Mouse (Mus musculus) splenic B cell, adult 2 months (primary cell): ENCODE data around the gene Gm49661.

ENCODE experiments used
- DNase-seq: peaks from one replicate; pipeline ENCODE4 v3.0.0-alpha.2; 2011; ENCODE audit warnings: low read depth, low spot score
- H3K27me3 ChIP-seq: 2 replicates; pipeline ENCODE4 v1.6.1; 2012; ENCODE audit warnings: mild to moderate bottlenecking, low read length, moderate library complexity, mixed read lengths; ENCODE audit not compliant: control insufficient read depth, poor library complexity, insufficient read depth, severe bottlenecking
- H3K36me3 ChIP-seq: 2 replicates; pipeline ENCODE4 v1.6.1; 2012; ENCODE audit warnings: mild to moderate bottlenecking, low read length, moderate library complexity, mixed read lengths; ENCODE audit not compliant: control insufficient read depth, poor library complexity, insufficient read depth, severe bottlenecking

Gm49661 gene

DNA sequence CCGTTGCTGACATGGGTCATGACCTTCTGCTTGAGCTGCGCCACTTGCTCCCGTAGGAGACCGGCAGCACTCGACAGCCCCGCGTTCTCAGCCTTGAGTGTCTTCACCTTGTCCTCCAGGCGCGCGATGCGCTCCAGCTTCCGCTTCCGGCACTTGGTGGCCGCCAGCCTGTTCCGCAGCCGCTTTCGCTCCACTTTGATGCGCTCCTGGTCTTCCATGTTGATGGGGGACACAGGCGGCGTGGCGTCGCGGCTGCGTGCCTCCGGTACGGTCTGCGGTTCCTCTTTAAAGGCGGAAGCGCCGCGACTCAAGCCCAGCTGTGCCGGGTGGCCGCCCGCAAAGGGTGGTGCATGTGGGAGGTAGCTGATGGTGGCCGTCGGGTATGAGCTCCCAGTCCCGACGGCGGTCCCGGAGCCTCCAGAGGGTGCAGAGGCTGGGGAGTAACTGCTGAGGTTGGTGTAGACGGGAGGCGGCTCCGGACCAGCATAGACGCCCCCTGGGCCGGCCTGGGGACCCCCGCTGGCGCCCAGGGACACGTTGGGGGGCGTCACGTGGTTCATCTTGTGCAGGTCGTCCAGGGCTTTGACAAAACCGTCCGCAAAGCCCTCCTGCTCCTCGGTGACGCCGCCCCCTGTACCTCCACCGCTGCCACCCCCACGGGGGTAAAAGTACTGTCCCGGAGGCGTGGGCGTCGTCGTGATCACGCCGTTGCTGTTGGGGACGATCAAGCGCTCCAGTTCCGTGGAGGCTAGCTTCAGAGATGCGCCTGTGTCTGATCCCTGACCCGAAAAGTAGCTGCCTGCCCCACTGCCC lies 8.4 kb upstream of the Gm49661 start:
- peak; percentile 87 for DNase-seq
- Histone ChIP-seq H3K36me3 (no peaks in the 10 kb centered on the region), H3K27me3 (no peaks in the 10 kb centered on the region)

DNA sequence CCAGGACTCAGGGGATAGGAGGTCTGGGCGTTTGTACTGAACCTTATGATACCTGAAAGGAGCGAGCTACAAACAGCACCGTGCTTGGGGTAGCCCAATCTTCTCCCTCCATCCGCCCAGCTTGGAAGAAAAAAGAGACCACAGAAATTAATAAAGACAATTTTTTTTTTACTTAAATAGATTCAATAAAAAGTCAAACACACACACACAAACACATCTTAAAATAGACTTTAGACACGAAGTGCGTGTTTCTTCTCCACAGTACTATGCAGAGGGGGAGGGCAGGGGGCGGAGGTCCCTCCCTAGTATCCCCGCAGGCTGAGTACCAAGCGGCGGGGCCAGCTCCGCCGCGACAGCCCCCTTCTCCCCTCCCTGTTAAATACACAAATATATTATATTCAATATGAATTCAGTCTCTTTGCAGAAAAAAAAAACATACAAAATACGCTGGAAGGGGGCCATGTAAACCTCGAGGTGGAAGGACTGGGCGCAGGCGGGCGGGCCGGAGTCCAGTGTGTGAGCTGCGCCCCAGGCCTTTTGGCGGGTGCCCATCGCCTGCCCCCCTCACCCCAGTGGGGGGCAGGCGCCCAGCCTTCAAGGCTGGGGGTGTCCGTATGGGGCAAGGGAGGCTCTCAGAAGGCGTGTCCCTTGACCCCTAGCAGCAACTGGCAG lies 7.7 kb upstream of the Gm49661 start:
- H3K27me3 ChIP-seq, result no peaks in the 10 kb centered on the region
- no peak for DNase-seq
- H3K36me3 ChIP-seq, result no peaks in the 10 kb centered on the region

DNA sequence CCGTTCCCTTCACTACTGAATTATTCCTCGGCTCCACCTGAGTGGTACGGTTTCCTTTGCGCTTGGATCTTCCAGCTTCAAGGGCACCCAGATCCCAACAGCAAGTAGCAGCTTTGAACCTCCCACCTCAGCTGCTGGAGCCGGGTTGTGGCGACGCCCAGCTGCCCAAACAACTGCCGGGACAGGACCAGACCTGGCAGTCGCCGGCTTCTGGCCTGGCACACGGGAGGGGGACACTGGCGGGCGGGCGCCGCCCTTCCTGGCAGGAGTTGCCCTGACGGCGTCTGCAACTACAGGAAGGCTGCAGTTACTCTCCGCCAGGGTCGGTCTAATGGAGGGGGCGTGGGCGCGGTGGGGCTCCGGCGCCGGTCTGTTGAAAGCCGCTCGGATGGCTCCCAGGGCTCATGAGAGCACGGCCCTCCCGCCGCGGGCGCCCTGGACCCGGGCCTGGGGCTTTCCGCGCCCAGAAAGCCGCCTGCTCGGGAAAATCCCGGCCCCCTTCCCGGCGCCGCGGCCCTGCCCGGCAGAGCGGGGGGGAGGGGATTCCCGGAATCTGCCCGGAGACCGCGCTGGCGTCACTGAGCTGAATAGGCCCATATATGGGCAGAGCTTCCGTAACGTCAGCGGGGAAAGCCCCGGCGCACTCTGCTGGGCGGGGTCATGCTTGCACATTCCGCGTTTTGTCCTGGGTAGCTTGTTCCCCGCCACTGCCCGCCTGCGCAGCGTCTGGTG lies 7.0 kb upstream of the Gm49661 start:
- H3K27me3 ChIP-seq, result no peaks in the 10 kb centered on the region
- no peaks in the 10 kb centered on the region for H3K36me3 ChIP-seq
- DNase-seq, result peak; percentile 97

DNA sequence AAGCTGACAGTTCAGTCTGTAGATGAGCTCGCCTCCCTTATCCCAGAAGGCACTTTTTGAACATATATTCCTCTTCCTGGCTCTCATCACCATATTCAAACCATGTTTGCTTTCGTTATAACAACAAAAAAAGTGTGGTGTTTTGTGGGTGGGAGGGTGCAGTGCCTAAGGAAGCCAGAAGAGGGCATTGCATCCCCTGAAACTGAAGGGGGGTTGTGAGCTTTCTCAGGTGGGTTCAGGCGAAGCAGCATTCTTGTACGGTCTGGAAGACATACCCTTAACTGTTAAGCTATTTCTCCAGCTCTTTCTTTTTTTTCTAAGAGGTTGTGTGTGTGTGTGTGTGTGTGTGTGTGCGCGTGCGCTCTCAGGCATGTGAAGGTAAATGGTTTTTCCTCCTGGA lies 6.2 kb upstream of the Gm49661 start:
- Histone ChIP-seq H3K36me3 (no peaks in the 10 kb centered on the region; the same call in 1 of the 2 replicates), H3K27me3 (no peaks in the 10 kb centered on the region)
- DNase-seq, result peak; percentile 92

DNA sequence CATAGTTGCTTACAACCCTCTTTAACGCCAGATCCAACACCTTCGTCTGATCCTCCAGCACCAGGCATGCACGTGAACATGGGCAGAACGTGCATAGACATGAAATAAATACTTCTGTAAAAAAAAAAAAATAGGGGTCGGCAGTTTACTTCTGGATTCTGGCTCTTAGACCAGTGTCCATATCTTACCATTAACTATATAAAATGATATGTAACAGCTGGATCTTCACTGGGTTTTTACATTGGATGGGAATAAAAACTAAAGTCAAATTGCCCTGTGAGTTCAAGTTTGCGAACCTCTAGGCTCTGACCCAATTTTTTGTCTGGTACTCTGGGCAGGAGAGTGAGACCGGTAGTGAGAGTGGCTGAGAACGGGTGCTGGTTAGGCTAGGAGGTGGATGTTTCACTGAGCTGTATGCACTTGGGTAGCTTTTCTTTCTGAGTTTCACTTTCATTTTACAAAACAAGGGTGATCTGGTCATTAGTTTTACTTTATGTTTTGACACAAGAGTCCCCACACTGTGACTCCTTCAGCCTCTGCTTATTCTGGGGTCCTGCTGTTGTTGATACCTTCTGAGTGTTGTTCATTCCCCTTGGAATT lies 5.4 kb upstream of the Gm49661 start:
- DNase-seq, result peak; percentile 70
- H3K27me3 ChIP-seq, result no peaks in the 10 kb centered on the region

DNA sequence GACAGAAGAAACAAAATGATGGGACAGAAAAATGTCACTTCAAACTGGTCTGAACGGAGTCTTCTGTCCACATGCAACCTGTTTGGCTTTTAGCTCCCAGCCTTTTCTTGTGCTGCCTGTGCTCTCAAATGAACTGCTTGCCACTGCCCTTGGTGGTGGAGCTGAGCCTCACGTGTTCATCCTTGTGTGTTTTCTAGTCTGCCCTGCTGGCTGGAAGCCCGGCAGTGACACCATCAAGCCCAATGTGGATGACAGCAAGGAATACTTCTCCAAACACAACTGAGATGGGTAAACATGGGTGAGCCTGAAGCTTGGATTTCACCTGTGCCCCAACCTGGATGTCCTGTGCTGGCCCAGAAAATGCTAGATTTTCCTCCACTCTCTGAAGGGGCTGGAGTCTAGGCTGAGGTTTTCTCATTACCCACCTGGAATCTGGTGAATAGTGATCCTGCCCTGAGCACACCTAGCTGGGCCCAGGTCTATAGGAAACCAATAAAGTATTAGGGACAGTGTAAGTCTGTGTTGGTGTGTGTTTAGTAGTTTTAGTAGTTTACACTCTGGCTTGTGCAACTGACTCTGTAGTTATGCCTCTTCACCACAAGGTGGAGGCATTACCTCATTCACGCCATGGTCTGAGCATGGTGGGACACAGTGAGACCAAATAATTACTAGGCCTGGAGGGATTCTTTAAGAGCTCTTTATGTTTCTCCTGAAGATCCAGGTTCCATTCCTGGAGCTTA lies 4.7 kb upstream of the Gm49661 start:
- Histone ChIP-seq H3K27me3 (no peaks in the 10 kb centered on the region), H3K36me3 (no peaks in the 10 kb centered on the region; the same call in 1 of the 2 replicates)
- peak; percentile 82 for DNase-seq

More for the DNA sequence above, 5.4 kb upstream of the Gm49661 start:
- no peaks in the 10 kb centered on the region; the same call in 1 of the 2 replicates for H3K36me3 ChIP-seq

DNA sequence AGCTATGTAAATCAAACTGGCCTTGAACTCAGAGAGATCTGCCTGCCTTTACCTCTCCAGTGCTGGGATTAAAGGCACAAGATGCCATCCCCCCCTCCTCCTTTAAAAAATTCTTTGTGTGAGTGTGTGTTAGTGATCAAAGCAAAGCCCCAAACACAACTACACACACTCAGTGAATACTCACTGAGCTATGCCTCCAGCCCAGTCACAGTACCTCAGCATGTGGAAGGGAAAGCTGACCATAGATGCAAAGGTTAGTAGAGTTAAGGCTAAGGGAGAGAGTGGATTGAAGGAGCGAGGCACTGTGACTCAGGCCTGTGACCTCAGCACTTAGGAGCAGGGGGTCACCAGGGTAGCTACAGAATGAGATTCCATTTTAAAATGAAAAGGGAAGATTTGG lies 3.8 kb upstream of the Gm49661 start:
- Histone ChIP-seq H3K36me3 (no peaks in the 10 kb centered on the region; the same call in 1 of the 2 replicates), H3K27me3 (no peaks in the 10 kb centered on the region)
- no peak for DNase-seq

DNA sequence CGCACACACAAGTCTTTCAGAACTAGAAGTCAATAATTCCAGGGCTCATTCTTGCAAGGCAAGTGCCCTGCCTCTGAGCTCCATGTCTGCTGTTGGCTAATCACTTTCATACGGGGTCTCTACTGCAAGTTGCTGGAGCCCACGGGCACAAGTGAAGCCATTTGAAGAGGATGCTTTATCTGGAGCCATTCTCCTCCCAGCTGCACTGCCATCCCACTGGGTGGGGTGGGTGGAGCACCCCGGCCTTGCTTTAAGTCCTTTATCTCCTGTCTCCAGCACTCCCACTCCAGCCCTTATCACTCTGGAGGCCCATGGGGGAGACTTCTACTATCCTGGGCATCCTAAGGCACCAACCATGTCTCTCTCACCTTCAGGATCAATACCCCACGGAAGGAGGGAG lies 1.7 kb upstream of the Gm49661 start:
- no peaks in the 10 kb centered on the region; the same call in 1 of the 2 replicates for H3K36me3 ChIP-seq
- DNase-seq, result no peak
- H3K27me3 ChIP-seq, result no peaks in the 10 kb centered on the region

DNA sequence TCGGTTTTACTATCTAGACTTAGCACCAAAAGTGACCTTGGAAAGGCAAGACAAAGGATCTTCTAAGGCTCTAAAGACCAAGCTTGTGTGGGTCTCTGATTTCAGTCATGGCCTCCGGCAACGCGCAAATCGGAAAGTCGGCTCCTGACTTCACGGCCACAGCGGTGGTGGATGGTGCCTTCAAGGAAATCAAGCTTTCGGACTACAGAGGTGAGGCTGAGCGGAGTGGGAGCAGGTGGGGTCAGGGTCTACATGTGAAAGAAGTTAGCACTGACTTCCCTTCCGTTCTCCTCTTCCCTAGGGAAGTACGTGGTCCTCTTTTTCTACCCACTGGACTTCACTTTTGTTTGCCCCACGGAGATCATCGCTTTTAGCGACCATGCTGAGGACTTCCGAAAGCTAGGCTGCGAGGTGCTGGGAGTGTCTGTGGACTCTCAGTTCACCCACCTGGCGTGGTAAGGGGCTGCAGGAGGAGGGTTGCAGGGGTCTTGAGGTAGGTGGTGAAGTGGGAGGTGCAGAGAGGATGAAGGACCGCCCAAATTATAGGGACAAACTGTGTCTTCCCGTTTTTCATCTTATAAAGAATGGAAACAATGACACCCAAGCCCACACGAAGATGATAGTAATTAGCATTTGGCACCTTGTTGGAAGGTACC lies 1.0 kb upstream of the Gm49661 start:
- Histone ChIP-seq H3K27me3 (no peaks in the 10 kb centered on the region), H3K36me3 (no peaks in the 10 kb centered on the region; the same call in 1 of the 2 replicates)
- no peak for DNase-seq

DNA sequence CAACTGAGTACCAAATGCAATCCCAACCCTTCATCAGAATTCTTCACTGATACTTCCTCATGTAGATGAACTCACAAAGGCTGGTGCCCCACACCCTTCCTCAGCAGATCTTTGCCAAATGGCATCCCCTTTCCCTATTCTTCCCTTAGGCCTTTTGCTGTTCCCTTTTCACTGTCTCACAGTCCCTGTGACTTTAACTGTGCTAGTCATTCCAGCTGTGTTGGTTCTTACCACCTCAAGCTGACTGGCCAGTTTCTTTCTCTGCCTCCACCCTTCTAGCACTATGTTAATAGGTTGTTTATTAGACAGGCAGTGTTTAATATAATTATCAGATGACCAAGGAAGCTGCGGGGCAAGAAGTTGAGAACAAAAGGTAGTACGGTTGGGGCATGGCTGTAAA lies 583 bp downstream of the Gm49661 start:
- H3K27me3 ChIP-seq, result no peaks in the 10 kb centered on the region
- H3K36me3 ChIP-seq, result no peaks in the 10 kb centered on the region; the same call in 1 of the 2 replicates

DNA sequence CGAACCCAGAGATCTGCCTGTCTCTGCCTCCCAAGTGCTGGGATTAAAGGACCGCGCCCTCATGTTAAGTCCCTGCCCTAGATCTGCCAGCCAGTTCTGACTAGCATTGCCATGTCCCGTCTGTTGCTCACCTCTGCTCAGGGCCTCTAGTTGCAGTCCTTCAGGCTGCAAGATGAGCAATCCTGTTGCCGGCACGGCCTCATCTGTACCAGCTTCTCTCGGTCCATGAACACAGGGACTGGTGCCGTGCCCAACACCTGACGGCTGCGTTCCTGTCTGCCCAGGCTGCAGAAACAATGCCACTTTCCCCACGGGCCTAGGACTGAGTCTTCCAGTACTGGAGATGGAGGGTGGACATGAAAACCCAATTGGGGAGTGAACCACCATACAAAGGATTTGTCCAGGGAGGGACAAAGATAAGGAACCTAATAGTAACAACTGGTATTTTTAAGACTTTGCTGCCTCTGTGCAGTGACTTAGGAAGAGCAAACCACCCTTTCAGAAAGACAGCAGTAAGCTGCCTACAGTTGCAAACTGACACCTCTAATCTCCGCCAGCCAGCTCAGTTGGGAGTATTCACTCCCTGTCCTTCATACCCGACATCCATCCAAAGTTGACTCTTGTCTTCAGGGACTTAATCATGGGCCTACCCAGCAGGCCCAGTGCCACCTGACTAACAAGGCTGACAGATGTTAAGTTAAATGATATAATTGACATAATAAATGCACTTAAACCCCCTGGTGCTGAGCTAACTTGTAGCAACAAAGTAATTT lies 1.5 kb downstream of the Gm49661 start:
- DNase-seq, result no peak
- no peaks in the 10 kb centered on the region; the same call in none of the 2 replicates for H3K36me3 ChIP-seq
- no peaks in the 10 kb centered on the region for H3K27me3 ChIP-seq

More for the DNA sequence above, 583 bp downstream of the Gm49661 start:
- DNase-seq, result no peak

DNA sequence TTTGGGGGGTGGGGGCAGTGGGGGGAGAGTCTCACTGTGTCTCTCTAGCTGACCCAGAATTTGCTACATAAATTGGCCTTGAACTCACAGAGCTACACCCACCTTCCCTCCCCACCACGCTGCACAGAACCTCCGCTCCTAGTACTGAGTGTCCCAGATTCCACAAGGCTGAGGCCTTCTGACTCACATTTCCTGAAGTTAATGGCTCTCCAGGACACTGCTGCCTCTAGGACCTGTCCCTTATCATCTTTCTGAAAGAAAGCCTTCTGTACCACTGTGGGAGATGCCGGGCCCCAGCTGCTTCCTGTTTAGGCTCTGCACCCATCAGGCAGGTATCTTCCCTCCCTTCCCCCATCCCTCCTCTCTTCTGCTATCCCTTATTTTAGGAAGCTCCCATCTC lies 2.6 kb downstream of the Gm49661 start:
- no peak for DNase-seq
- Histone ChIP-seq H3K27me3 (no peaks in the 10 kb centered on the region), H3K36me3 (no peaks in the 10 kb centered on the region; the same call in none of the 2 replicates)

DNA sequence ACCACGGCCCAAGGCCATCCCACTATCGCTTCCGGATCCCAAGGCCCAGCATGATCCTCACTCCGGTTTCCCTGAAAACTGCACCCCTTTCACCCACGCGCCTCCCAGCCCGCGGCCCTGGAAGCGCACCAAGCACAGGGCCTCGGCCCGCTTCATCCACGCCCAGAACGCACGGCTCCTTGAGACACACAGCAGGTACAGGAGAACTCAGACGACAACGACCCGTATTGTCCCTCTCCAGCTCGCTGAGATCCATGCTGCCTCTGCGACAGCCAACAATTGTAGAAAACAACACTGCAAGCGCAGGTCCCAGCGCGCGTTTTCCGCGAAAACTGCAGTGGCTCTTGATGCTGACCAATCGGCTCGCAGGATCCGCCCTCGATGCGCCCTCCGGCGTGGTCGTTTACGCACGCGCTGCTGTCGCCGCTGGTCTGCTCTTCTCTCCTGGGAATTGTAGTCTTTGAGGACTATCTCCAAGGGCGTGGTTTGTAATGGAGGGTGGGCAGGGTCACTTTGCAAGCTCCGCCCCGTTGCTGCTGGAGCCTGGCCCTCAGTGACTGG lies 3.4 kb downstream of the Gm49661 start:
- Histone ChIP-seq H3K27me3 (no peaks in the 10 kb centered on the region), H3K36me3 (no peaks in the 10 kb centered on the region; the same call in 1 of the 2 replicates)
- DNase-seq, result peak; percentile 97
